Mouse (Mus musculus): ENCODE results near the gene Igfbp5.

GRCm38 (mm10) chr1:72871337-72871696 is 3.4 kb downstream of the Igfbp5 start:
- TF ChIP-seq CTCF (conservative IDR thresholded peaks at IDR 0.05; ENCODE audit: insufficient read depth, insufficient read length, low read depth, low read length) (no peak), POLR2A (IDR thresholded peaks at IDR 0.05; ENCODE audit: low read depth, low read length) (no peak)
